Mouse (Mus musculus) lung, postnatal 0 days (tissue): ENCODE data around the gene Ccs.

Experiments
- CTCF ChIP-seq: IDR thresholded peaks from 2 replicates; pipeline ENCODE4 v1.5.1; 2016; ENCODE audit warnings: antibody characterized with exemption, mild to moderate bottlenecking
- EP300 ChIP-seq: IDR thresholded peaks from 2 replicates; pipeline ENCODE4 v1.6.1; 2016; ENCODE audit warnings: antibody characterized with exemption, mild to moderate bottlenecking, control low read depth

DNA sequence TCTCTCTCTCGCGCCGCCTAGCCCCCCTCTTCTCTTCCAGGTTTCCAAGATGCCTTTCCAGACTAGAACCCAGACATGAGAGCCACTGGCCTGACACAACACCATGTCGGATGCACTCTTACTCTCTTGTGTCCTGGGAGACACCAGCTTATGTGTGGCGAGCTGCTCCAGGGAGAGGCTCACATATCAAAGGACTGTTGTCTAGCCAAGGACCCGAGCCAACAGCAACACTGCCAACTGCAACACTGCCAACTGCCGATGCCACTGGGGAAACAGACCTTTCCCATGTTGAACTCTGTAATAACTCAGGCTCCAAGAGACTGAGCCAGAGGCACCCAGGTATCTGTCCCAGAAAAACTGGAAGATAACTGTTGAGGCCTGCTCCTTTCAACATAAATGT lies 10.0 kb downstream of the Ccs start:
- TF ChIP-seq CTCF (no peak), EP300 (no peak)
